Mouse (Mus musculus): ENCODE data around the gene Zfp1. TPM values are rescaled to one million over a fixed set of nuclear protein-coding genes. Genes with fewer than 3 reads are reported as not detected.

Gene Zfp1
- polyA plus RNA-seq, 1 experiment from 2014 or later, result 16.0 TPM

DNA sequence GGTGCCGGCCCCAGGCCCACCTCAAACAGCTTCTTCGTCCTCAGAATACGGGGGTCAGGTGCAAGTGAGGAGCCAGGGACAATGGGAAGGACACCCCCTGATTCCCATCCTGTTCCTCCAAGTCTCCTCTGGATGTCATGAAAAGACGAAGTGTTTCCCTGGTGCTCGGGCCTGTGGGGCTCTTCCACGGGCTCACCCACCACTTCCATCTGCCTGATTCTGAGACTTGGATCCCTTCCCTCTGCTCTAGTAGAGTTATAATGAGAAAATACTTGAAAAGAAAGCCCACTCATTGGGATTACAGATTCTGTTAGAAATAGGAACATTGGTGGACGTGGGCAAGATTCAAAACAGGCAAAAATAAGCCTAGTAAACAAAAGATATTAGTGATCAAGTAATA lies 35.6 kb downstream of the Zfp1 start:
- Histone ChIP-seq H3K9me3 (ENCODE audit: control insufficient read depth, low read length) (peaks cover 7% of the 10 kb centered on the region), H3K36me3 (ENCODE audit: control insufficient read depth, insufficient read depth, low read length) (no peaks in the 10 kb centered on the region), H3K4me1 (ENCODE audit: control insufficient read depth, insufficient read depth, low read length) (no peaks in the 10 kb centered on the region), H3K9ac (ENCODE audit: low read depth, low read length) (no peak overlapping the region), H3K27ac (ENCODE audit: low read length) (no peak overlapping the region), H3K4me3 (ENCODE audit: low read length) (no peak overlapping the region), H3K27me3 (replicated peaks; ENCODE audit: control insufficient read depth, insufficient read depth, low read length) (no peaks in the 10 kb centered on the region), H3K4me2 (ENCODE audit: low read depth, low read length) (no peak overlapping the region)
- WGBS, result 90% methylated on average over 7 of the region's 7 CpGs
- ATAC-seq, result no peak

DNA sequence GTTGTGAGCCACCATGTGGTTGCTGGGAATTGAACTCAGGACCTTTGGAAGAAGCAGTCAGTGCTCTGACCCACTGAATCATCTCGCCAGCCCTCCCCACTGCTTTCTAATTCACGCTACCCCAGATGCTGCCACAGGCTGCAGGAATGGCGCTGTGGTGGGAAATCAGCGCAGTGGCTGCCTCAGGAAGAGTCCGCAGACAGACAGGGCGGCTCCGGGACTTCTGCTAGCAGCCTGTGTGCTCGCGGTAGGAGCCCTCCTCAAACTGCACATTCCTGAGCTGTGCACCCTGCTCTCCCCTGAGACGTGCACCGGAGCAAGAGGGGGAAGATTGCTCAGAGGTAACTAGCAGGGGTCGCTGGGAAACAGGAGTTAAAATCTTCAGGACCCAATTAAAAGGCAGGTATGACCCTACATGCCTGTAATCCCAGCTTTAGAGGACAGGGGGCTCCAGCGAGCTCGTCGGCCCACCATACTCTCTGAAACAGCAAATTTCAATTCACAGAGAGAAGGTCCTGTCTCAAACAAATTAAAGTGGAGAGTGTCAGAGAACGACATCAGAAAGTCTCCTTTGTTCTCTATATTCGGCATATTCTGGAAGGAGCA lies 37.3 kb downstream of the Zfp1 start:
- Histone ChIP-seq H3K27me3 (replicated peaks; ENCODE audit: control insufficient read depth, insufficient read depth, low read length) (no peaks in the 10 kb centered on the region), H3K27ac (ENCODE audit: low read length) (no peak overlapping the region), H3K36me3 (ENCODE audit: control insufficient read depth, insufficient read depth, low read length) (no peaks in the 10 kb centered on the region), H3K4me2 (ENCODE audit: low read depth, low read length) (no peak overlapping the region), H3K4me1 (ENCODE audit: control insufficient read depth, insufficient read depth, low read length) (no peaks in the 10 kb centered on the region), H3K9me3 (ENCODE audit: control insufficient read depth, low read length) (peaks cover 7% of the 10 kb centered on the region), H3K4me3 (ENCODE audit: low read length) (no peak overlapping the region), H3K9ac (ENCODE audit: low read depth, low read length) (no peak overlapping the region)
- 38% methylated on average over 17 of the region's 17 CpGs for WGBS
- ATAC-seq, result no peak

DNA sequence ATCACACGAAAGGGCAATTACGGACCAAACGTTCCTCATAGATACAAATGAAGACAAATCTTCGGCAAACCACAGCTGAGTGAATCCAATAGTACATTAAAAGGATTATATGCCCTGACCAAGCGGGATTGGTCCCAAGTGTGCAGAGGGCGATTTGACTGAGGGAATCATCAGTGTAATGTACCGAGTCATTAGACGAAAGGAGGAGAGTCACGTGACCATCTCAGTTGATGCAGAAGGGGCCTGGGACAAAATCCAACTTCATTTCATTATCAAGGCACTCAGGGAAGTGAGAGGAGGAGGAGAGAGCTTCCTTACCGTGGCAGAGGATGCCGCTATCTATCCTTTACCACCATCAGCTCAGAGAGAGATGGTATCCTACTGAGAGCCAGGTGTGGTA lies 38.0 kb downstream of the Zfp1 start:
- Histone ChIP-seq H3K27me3 (replicated peaks; ENCODE audit: control insufficient read depth, insufficient read depth, low read length) (no peaks in the 10 kb centered on the region), H3K36me3 (ENCODE audit: control insufficient read depth, insufficient read depth, low read length) (no peaks in the 10 kb centered on the region), H3K9ac (ENCODE audit: low read depth, low read length) (no peak overlapping the region), H3K4me2 (ENCODE audit: low read depth, low read length) (no peak overlapping the region), H3K4me1 (ENCODE audit: control insufficient read depth, insufficient read depth, low read length) (no peaks in the 10 kb centered on the region), H3K9me3 (ENCODE audit: control insufficient read depth, low read length) (peaks cover 4% of the 10 kb centered on the region), H3K27ac (ENCODE audit: low read length) (no peak overlapping the region), H3K4me3 (ENCODE audit: low read length) (no peak overlapping the region)
- 72% methylated on average over 11 of the region's 11 CpGs for WGBS
- ATAC-seq, result no peak

DNA sequence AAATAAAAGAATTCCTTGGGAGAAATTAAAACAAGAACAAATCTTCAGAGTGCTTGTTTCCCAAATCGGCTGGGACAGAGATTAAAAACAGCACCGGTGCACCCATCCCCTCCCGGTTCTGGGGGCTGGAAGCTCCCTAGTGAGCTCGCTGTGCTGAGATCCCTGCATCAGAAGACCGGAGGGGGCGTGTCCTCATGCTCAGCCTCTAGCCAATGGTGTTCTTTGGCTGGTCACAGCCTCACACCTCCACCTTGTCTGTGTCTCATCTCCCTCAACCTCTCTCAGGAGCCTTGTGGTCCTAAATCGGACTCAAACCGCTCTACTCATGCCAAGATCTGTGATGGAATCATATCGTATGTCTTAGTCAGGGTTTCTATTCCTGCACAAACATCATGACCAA lies 39.3 kb downstream of the Zfp1 start:
- no peak overlapping the region for H3K9ac ChIP-seq (ENCODE audit: low read depth, low read length)
- no peak overlapping the region for H3K27ac ChIP-seq (ENCODE audit: low read length)
- H3K4me3 ChIP-seq (ENCODE audit: low read length), result no peak overlapping the region
- no peak overlapping the region for H3K4me2 ChIP-seq (ENCODE audit: low read depth, low read length)
- no peaks in the 10 kb centered on the region for H3K4me1 ChIP-seq (ENCODE audit: control insufficient read depth, insufficient read depth, low read length)
- H3K36me3 ChIP-seq (ENCODE audit: control insufficient read depth, insufficient read depth, low read length), result no peaks in the 10 kb centered on the region
- WGBS, result 29% methylated on average over 9 of the region's 9 CpGs
- no peaks in the 10 kb centered on the region for H3K27me3 ChIP-seq (replicated peaks; ENCODE audit: control insufficient read depth, insufficient read depth, low read length)
- no peaks in the 10 kb centered on the region; the same call in 1 of the 2 replicates for H3K9me3 ChIP-seq (ENCODE audit: control insufficient read depth, low read length)
- no peak for ATAC-seq

DNA sequence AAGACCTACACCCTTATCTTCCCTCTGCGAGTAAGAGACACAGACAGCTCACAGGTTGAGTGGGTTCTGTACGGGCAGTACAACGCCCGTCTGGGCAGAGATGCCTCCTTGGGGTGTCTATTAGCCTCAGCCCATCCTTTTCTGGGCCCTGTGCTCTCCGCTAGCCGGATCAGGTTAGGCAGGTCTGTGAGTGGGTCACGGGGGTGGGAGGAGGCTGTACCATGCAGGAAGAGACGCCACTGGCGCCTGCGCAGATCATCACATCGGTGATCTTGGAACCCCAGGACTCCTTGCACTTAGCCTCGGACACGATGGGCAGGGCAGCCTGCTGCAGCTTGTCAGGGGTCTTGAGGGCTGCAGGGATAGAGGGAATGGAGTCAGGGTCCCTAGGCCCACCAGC lies 43.7 kb downstream of the Zfp1 start:
- H3K4me2 ChIP-seq (ENCODE audit: low read depth, low read length), result no peak overlapping the region
- no peaks in the 10 kb centered on the region for H3K4me1 ChIP-seq (ENCODE audit: control insufficient read depth, insufficient read depth, low read length)
- WGBS, result 81% methylated on average over 13 of the region's 13 CpGs
- no peaks in the 10 kb centered on the region for H3K36me3 ChIP-seq (ENCODE audit: control insufficient read depth, insufficient read depth, low read length)
- ATAC-seq, result peak; percentile 49
- no peak overlapping the region for H3K9ac ChIP-seq (ENCODE audit: low read depth, low read length)
- no peak overlapping the region for H3K4me3 ChIP-seq (ENCODE audit: low read length)
- no peak overlapping the region for H3K27ac ChIP-seq (ENCODE audit: low read length)
- H3K27me3 ChIP-seq (replicated peaks; ENCODE audit: control insufficient read depth, insufficient read depth, low read length), result no peaks in the 10 kb centered on the region
- H3K9me3 ChIP-seq (ENCODE audit: control insufficient read depth, low read length), result no peaks in the 10 kb centered on the region

DNA sequence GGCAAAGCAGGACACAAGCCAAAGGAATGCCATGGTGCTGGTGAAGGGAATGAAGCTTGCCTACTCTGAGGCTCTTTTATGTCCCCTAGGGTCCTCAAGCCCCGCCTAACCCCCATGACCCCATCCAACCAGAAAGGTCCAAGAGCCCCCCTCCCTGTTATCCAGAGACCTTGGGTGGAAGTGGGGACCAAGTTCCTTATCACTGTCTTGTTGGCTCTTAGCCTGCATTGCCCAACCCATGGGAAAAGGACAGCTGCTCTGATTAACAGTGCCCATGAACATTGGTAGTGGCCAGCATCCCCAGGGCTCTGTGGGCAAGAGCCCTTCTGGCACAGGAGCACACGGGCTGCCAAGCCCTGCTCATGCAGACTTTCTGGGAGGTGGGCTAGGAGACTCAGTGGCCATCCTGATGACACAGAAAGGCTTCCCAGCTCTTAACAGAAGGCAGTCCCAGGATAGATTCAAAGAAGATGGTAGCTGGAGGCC lies 47.8 kb downstream of the Zfp1 start, which contains the start of gene Ctrb1:
TSS of gene Ctrb1 (minus strand) at position 51 of the 486 bp plus-strand sequence.
- ATAC-seq, result peak; percentile 27
- Histone ChIP-seq H3K27me3 (replicated peaks; ENCODE audit: control insufficient read depth, insufficient read depth, low read length) (no peaks in the 10 kb centered on the region), H3K4me2 (ENCODE audit: low read depth, low read length) (no peak within 1 kb of the TSS), H3K4me3 (ENCODE audit: low read length) (no peak within 1 kb of the TSS), H3K9me3 (ENCODE audit: control insufficient read depth, low read length) (no peaks in the 10 kb centered on the region), H3K4me1 (ENCODE audit: control insufficient read depth, insufficient read depth, low read length) (peaks cover 11% of the 10 kb centered on the region), H3K36me3 (ENCODE audit: control insufficient read depth, insufficient read depth, low read length) (no peaks in the 10 kb centered on the region), H3K27ac (ENCODE audit: low read length) (no peak within 1 kb of the TSS), H3K9ac (ENCODE audit: low read depth, low read length) (no peak within 1 kb of the TSS)
- 86% methylated on average over 2 of the region's 2 CpGs for WGBS

DNA sequence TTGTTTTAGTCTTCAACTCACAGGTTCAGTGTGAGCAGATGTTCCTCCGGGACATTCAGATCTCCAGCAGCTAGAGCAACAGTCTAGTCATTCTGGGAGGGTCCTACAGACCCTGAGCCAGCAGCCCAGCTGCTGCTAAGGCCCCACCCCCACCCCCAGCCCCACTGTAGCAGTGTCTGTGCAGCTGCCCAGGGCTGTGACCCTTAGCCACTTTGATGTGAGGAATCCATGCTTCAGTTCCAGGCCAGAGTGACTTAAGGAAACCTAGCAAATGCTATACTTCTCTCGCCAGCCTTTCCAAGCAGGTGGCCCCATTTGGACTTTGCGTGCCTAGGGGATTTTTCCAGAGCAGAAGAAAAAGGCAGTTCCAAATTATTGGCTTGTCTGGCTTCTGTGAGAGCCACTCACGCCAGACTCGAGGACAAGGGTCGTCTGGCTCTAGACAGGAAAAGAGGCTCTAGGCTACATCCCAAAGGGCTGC lies 50.1 kb downstream of the Zfp1 start:
- H3K4me3 ChIP-seq (ENCODE audit: low read length), result no peak overlapping the region
- H3K9me3 ChIP-seq (ENCODE audit: control insufficient read depth, low read length), result no peaks in the 10 kb centered on the region
- peak; percentile 61 for ATAC-seq
- no peak overlapping the region for H3K4me2 ChIP-seq (ENCODE audit: low read depth, low read length)
- H3K27me3 ChIP-seq (replicated peaks; ENCODE audit: control insufficient read depth, insufficient read depth, low read length), result no peaks in the 10 kb centered on the region
- 33% methylated on average over 6 of the region's 6 CpGs for WGBS
- peaks cover 11% of the 10 kb centered on the region for H3K4me1 ChIP-seq (ENCODE audit: control insufficient read depth, insufficient read depth, low read length)
- H3K27ac ChIP-seq (ENCODE audit: low read length), result peak overlapping the region; percentile 36; the same call in 1 of the 2 replicates
- H3K36me3 ChIP-seq (ENCODE audit: control insufficient read depth, insufficient read depth, low read length), result no peaks in the 10 kb centered on the region
- H3K9ac ChIP-seq (ENCODE audit: low read depth, low read length), result no peak overlapping the region

DNA sequence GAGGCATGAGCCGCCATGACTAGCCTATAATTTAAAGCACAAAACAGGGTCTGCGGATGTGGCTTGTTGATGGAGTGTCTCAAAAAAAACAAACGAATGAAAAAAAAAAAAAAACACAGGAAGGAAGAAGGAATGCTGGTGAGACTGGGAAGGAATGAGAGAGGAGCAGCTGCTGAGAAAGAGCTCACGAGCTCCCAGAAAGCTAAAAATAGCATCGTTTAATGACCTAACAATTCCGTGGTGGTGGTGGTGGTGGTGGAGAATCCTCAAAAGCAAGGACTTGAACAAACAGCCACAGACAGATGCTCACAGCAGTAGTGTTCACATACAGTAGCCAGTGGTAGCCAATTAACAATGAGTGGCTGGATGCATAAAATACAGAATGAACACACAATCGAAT lies 52.2 kb downstream of the Zfp1 start:
- ATAC-seq, result no peak
- 49% methylated on average over 7 of the region's 7 CpGs for WGBS
- H3K27me3 ChIP-seq (replicated peaks; ENCODE audit: control insufficient read depth, insufficient read depth, low read length), result no peaks in the 10 kb centered on the region
- no peak overlapping the region for H3K4me3 ChIP-seq (ENCODE audit: low read length)
- H3K9me3 ChIP-seq (ENCODE audit: control insufficient read depth, low read length), result no peaks in the 10 kb centered on the region
- no peak overlapping the region for H3K9ac ChIP-seq (ENCODE audit: low read depth, low read length)
- H3K4me1 ChIP-seq (ENCODE audit: control insufficient read depth, insufficient read depth, low read length), result peaks cover 11% of the 10 kb centered on the region
- no peaks in the 10 kb centered on the region for H3K36me3 ChIP-seq (ENCODE audit: control insufficient read depth, insufficient read depth, low read length)
- no peak overlapping the region for H3K4me2 ChIP-seq (ENCODE audit: low read depth, low read length)
- 0 out of 2 replicates have a peak overlapping the region, but pooled peaks have one; percentile 23 for H3K27ac ChIP-seq (ENCODE audit: low read length)

DNA sequence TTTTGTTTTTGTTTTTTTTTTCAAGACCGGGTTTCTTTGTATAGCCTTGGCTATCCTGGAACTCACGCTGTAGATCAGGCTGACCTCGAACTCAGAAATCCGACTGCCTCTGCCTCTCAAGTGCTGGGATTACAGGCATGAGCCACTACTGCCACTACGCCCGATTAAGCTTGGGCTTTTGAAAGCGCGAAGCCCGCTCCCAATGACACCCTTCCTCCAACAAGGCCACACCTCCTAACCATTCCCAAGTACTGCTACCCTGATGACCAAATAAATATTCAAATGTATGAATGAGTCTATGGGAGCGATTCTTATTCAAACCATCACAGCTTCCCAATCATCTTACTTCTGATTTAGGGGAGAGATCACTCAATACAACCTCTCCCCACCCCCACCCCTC lies 54.5 kb downstream of the Zfp1 start:
- H3K9ac ChIP-seq (ENCODE audit: low read depth, low read length), result no peak overlapping the region
- no peak for ATAC-seq
- H3K4me1 ChIP-seq (ENCODE audit: control insufficient read depth, insufficient read depth, low read length), result peaks cover 17% of the 10 kb centered on the region
- WGBS, result 84% methylated on average over 10 of the region's 10 CpGs
- H3K36me3 ChIP-seq (ENCODE audit: control insufficient read depth, insufficient read depth, low read length), result no peaks in the 10 kb centered on the region
- no peaks in the 10 kb centered on the region for H3K27me3 ChIP-seq (replicated peaks; ENCODE audit: control insufficient read depth, insufficient read depth, low read length)
- H3K27ac ChIP-seq (ENCODE audit: low read length), result no peak overlapping the region
- no peaks in the 10 kb centered on the region for H3K9me3 ChIP-seq (ENCODE audit: control insufficient read depth, low read length)
- no peak overlapping the region for H3K4me3 ChIP-seq (ENCODE audit: low read length)
- H3K4me2 ChIP-seq (ENCODE audit: low read depth, low read length), result no peak overlapping the region

DNA sequence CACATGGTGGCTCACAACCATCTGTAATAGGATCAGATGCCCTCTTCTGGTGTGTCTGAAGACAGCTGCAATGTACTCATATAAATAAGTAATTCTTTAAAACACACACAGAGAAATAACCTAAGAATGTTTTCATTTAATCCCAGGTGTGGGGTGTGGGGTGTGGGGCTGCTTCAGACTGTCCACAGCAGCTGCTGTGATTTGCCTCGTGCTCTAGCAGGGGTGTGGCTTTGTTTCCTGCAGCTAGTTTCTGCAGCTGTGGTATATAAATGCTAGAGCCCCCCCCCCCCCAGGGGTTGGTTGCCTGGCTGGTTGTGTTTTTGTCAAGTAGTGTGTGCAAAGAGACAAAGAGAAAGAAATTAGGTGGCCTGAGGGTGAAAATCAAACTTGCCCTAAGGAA lies 55.8 kb downstream of the Zfp1 start:
- H3K9ac ChIP-seq (ENCODE audit: low read depth, low read length), result no peak overlapping the region
- WGBS, result 17% methylated on average over 1 of the region's 1 CpGs
- H3K4me3 ChIP-seq (ENCODE audit: low read length), result no peak overlapping the region
- H3K36me3 ChIP-seq (ENCODE audit: control insufficient read depth, insufficient read depth, low read length), result no peaks in the 10 kb centered on the region
- no peaks in the 10 kb centered on the region for H3K9me3 ChIP-seq (ENCODE audit: control insufficient read depth, low read length)
- H3K4me1 ChIP-seq (ENCODE audit: control insufficient read depth, insufficient read depth, low read length), result peaks cover 6% of the 10 kb centered on the region; the same call in 1 of the 2 replicates
- H3K27me3 ChIP-seq (replicated peaks; ENCODE audit: control insufficient read depth, insufficient read depth, low read length), result no peaks in the 10 kb centered on the region
- ATAC-seq, result no peak
- H3K27ac ChIP-seq (ENCODE audit: low read length), result no peak overlapping the region
- no peak overlapping the region for H3K4me2 ChIP-seq (ENCODE audit: low read depth, low read length)

Data from intestine, embryonic 16.5 days (tissue).